Mouse (Mus musculus) brain, adult 2 months (tissue): ENCODE measurements around the gene Tead2.
A peak's percentile ranks its signal among the peaks of the same experiment; 100 is the strongest.

Experiments used
- DNase-seq: peaks from one replicate; pipeline ENCODE4 v3.0.0; 2011; ENCODE audit warnings: low read depth, low spot score

The Tead2 gene

GRCm38 (mm10) chr7:45191803-45192363, 23.7 kb upstream of the Tead2 start:
- DNase-seq = peak; percentile 92

- no peak for DNase-seq
Observed at GRCm38 (mm10) chr7:45192585-45193310, 22.8 kb upstream of the Tead2 start.

- DNase-seq = peak; percentile 67
Observed at GRCm38 (mm10) chr7:45193406-45193805, 22.1 kb upstream of the Tead2 start.

- DNase-seq = peak; percentile 91
Observed at GRCm38 (mm10) chr7:45193871-45194785, 21.4 kb upstream of the Tead2 start.

- DNase-seq = peak; percentile 47
Observed at GRCm38 (mm10) chr7:45195341-45196175, 20.0 kb upstream of the Tead2 start.

DNA sequence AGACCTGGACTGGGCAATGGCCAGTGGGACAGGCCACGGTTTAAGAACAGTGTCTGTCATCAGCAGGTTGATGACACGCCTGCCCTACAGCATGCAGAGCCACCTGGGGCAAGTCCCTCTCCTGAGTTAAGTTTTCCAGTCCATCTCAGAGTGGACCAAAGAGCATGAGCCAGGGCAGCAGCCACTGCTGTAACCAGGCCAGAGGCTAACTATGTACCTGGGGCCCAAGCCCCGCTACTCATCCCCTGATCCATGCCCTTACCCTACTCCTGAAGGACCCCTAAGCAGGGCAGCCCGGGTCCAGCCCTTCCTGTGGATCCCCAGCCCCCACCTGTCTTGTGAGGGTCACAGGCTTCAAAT, 19.4 kb upstream of the Tead2 start:
- no peak for DNase-seq

- DNase-seq = peak; percentile 74
Observed at GRCm38 (mm10) chr7:45196994-45197393, 18.6 kb upstream of the Tead2 start.

DNA sequence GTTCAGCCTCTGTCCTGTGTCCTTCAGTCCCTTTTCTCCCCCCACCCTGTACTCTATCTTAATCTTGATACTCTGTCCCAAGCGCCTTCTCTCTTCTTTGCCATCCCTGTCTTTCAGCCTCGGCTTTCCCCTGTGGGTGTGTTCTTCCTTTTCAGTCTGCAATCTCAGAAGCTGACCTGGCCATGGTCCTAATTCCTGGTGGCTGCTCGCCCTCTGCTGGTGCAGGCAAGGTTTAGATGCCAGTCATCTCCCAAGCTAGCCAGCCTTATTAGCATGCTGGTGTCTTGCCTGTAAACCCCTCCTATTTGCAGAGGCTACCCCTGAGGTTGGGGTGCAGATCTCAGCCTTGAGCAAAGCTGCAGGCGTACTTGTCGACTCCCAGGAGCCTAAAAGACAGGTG, 17.1 kb upstream of the Tead2 start:
- DNase-seq = peak; percentile 96

GRCm38 (mm10) chr7:45198961-45199360, 16.6 kb upstream of the Tead2 start:
- DNase-seq = peak; percentile 79

- DNase-seq = peak; percentile 86
Observed at GRCm38 (mm10) chr7:45202654-45203053, 12.9 kb upstream of the Tead2 start.

DNA sequence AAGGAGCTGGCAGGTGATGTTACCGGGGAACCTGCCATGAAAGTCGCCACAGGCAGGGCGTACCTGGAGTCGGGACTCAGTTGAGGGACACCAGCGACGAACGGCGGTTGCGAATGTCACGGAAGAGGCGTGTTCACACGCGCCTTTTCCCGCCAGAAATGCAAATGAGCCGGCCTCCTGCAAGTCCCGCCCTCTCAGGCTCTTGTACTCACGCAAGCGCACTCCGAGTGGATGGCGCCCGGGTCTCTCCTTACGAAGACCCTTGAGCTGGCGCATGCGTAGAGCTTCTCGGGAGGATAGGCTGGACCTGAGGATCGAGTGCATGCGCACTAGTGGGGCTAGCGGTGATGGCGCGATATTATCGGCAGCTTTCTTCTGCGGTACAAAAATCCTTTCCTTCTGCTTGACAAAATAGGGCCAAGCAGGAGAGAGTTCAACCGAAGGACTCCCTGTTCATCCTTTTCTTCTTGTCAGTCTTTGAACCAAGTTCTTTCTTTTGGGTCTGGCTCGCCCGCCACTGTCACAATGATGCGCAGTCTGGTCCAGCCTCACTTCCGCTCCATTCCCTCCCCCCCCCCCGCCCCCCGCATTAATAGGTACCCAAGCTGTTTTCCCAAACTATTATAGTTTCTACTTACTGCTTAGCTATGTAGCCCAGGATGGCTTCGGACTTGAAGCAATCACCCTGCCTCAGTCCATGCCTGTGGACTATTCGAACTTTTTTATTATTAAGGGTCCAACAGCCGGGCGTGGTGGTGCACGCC, 11.0 kb upstream of the Tead2 start, which contains the start of gene Ccdc155:
Ccdc155 (minus strand) TSS at position 513 of the 764 bp plus-strand sequence.
- DNase-seq = peak; percentile 99

- DNase-seq = no peak
Observed at GRCm38 (mm10) chr7:45208260-45208659, 7.3 kb upstream of the Tead2 start.

- no peak for DNase-seq
Observed at GRCm38 (mm10) chr7:45211070-45211469, 4.5 kb upstream of the Tead2 start.

- DNase-seq = no peak
Observed at GRCm38 (mm10) chr7:45211851-45212251, 3.7 kb upstream of the Tead2 start, which contains the start of gene Dkkl1. Dkkl1 (minus strand) TSS chr7:45212147.

DNA sequence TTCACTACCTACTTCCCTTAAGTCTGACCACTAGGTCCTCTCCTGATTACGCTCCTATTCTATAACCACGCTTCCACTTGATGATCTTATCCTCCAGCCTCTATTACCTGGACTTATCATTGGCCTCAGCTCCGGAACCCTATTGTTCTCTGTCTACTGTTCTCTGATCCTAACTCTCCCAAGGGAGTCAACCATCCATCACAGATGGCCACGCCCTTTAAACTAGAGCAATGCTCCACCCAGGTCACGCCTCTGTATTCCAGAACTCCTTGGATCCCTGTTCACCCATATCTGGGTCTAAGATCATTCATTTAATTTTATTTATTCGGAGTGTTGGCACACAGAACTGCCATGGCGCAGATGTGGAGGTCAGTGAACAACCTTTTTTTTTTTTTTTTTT, 3.2 kb upstream of the Tead2 start:
- DNase-seq = no peak

DNA sequence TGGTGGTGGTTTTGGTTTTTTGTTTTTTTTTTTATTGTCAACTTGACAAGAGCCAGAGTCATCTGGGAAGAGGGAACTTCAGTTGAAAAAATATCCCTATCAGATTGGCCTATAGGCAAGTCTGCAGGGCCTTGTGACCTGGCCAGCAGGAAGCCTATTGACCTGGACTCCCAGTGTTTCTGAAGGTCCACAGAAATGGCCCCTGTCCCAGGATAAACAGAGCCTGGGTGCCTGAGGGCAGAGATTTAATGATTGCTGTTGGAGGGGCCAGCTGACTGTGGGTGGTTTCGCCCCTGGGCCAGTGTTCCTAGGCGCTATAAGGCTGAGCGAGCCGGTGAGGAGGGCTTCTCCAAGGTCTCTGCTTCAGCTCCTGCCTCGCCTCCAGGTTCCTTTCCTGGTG, 1.8 kb upstream of the Tead2 start:
- DNase-seq = no peak

- DNase-seq = no peak
Observed at GRCm38 (mm10) chr7:45216442-45217183, 1.1 kb downstream of the Tead2 start.

- no peak for DNase-seq
Observed at GRCm38 (mm10) chr7:45221680-45222079, 6.1 kb downstream of the Tead2 start.

- DNase-seq = no peak
Observed at GRCm38 (mm10) chr7:45224826-45225225, 9.3 kb downstream of the Tead2 start.

DNA sequence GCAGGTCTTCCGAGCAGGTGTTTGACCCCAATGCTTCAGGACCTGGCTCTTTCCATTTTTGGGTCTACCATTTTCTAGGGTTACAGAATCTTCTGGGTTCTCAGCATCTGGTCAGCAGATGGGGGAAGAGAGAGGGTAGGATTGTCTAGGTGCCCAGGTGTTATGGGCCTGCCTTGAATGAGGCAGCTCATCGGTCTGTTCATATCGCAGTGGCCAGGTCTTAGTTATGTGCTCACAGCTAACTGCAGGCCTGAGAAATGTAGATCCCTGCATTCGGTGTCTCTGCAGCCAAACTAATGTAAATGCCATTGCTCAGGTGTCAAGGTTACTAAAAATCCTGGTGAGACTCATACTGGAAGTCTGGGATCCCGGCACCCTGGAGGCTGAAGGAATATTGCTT, 10.9 kb downstream of the Tead2 start:
- no peak for DNase-seq
